Comparison of ENCODE assay signal across 14 mouse cellular contexts in genomic region chr6:99853716-99854115, GRCm38 (mm10).
DNase-seq lines count a peak whose midpoint lies in the region; ATAC-seq and TF ChIP-seq lines count a peak whose summit lies in the region.
"Had no signal": no experiment of that assay in that cellular context is flagged by ENCODE, and none has a peak within 500 bp of the region (broad histone marks: within the 10 kb centered on the region; RNA-seq: fewer than 3 reads in every experiment).

No protein-coding gene starts in this region.

- no peaks in the 10 kb centered on the region for H3K36me3 ChIP-seq in embryonic facial prominence, embryonic 14.5 days (ENCODE audit: control insufficient read depth, insufficient read depth, low read length)
- H3K36me3 ChIP-seq in embryonic facial prominence, embryonic 10.5 days (replicated peaks): no peaks in the 10 kb centered on the region
- H3K36me3 ChIP-seq in kidney, embryonic 16.5 days (ENCODE audit: insufficient read depth, low read length): no peaks in the 10 kb centered on the region
- no peaks in the 10 kb centered on the region for H3K36me3 ChIP-seq in kidney, embryonic 15.5 days
- H3K36me3 ChIP-seq in neural tube, embryonic 14.5 days (ENCODE audit: control insufficient read depth, insufficient read depth, low read length): no peaks in the 10 kb centered on the region
- no peaks in the 10 kb centered on the region for H3K36me3 ChIP-seq in stomach, postnatal 0 days (ENCODE audit: control insufficient read depth, insufficient read depth, low read length)
- H3K36me3 ChIP-seq: limb, embryonic 13.5 days had no signal

- H3K4me1 ChIP-seq in embryonic facial prominence, embryonic 14.5 days (ENCODE audit: control insufficient read depth, insufficient read depth, low read length): no peaks in the 10 kb centered on the region
- H3K4me1 ChIP-seq in embryonic facial prominence, embryonic 10.5 days: no peaks in the 10 kb centered on the region
- H3K4me1 ChIP-seq in kidney, embryonic 16.5 days (ENCODE audit: insufficient read depth, low read length): no peaks in the 10 kb centered on the region
- no peaks in the 10 kb centered on the region for H3K4me1 ChIP-seq in kidney, embryonic 15.5 days
- H3K4me1 ChIP-seq in neural tube, embryonic 14.5 days (ENCODE audit: control insufficient read depth, insufficient read depth, low read length): no peaks in the 10 kb centered on the region
- no peaks in the 10 kb centered on the region for H3K4me1 ChIP-seq in stomach, postnatal 0 days (replicated peaks; ENCODE audit: control insufficient read depth, insufficient read depth)
- H3K4me1 ChIP-seq: limb, embryonic 13.5 days had no signal

- no peak for TF ChIP-seq EP300 in stomach, postnatal 0 days (optimal IDR thresholded peaks at IDR 0.05)

- no peak overlapping the region for H3K27ac ChIP-seq in embryonic facial prominence, embryonic 14.5 days (replicated peaks; ENCODE audit: low read depth, low read length)
- no peak overlapping the region for H3K27ac ChIP-seq in embryonic facial prominence, embryonic 10.5 days (replicated peaks)
- no peak overlapping the region for H3K27ac ChIP-seq in kidney, embryonic 16.5 days (ENCODE audit: low read length)
- H3K27ac ChIP-seq in kidney, embryonic 15.5 days: no peak overlapping the region
- H3K27ac ChIP-seq in neural tube, embryonic 14.5 days (ENCODE audit: low read depth, low read length): no peak overlapping the region
- no peak overlapping the region for H3K27ac ChIP-seq in stomach, postnatal 0 days (replicated peaks)
- H3K27ac ChIP-seq: limb, embryonic 13.5 days had no signal

- peak; percentile 48 for TF ChIP-seq CTCF in stomach, postnatal 0 days (IDR thresholded peaks at IDR 0.05; ENCODE audit: low read depth)

- DNase-seq in embryonic facial prominence, embryonic 14.5 days (ENCODE audit: low spot score): peak; percentile 51
- DNase-seq in embryonic facial prominence, embryonic 10.5 days (ENCODE audit: low spot score): no peak
- DNase-seq in neural tube, embryonic 10.5 days (ENCODE audit: extremely low spot score, low spot score): no peak
- no peak for DNase-seq in stomach, postnatal 0 days (ENCODE audit: low spot score)
- DNase-seq in cerebellum, adult 11 months: no peak
- DNase-seq: cerebellum, postnatal 25 days; heart, postnatal 36 days; kidney, postnatal 14 days; lung, postnatal 14 days; thymus, postnatal 4 days had no signal

- WGBS in embryonic facial prominence, embryonic 14.5 days: 47% methylated on average over 3 of the region's 3 CpGs
- 51% methylated on average over 3 of the region's 3 CpGs for WGBS in embryonic facial prominence, embryonic 10.5 days
- 51% methylated on average over 3 of the region's 3 CpGs for WGBS in kidney, embryonic 16.5 days
- 42% methylated on average over 3 of the region's 3 CpGs for WGBS in kidney, embryonic 15.5 days
- WGBS in neural tube, embryonic 14.5 days: 37% methylated on average over 3 of the region's 3 CpGs
- 32% methylated on average over 3 of the region's 3 CpGs for WGBS in stomach, postnatal 0 days

- H3K4me3 ChIP-seq in embryonic facial prominence, embryonic 14.5 days (ENCODE audit: low read depth, low read length): no peak overlapping the region
- no peak overlapping the region for H3K4me3 ChIP-seq in embryonic facial prominence, embryonic 10.5 days
- H3K4me3 ChIP-seq in kidney, embryonic 16.5 days (ENCODE audit: low read length): no peak overlapping the region
- H3K4me3 ChIP-seq in kidney, embryonic 15.5 days (replicated peaks): no peak overlapping the region
- H3K4me3 ChIP-seq in neural tube, embryonic 14.5 days (ENCODE audit: low read depth, low read length): no peak overlapping the region
- no peak overlapping the region for H3K4me3 ChIP-seq in stomach, postnatal 0 days (ENCODE audit: low read depth, low read length)
- H3K4me3 ChIP-seq: limb, embryonic 13.5 days had no signal

- no peaks in the 10 kb centered on the region for H3K9me3 ChIP-seq in embryonic facial prominence, embryonic 14.5 days (ENCODE audit: control insufficient read depth, low read length)
- H3K9me3 ChIP-seq in embryonic facial prominence, embryonic 10.5 days: no peaks in the 10 kb centered on the region
- no peaks in the 10 kb centered on the region for H3K9me3 ChIP-seq in kidney, embryonic 16.5 days (ENCODE audit: low read length)
- no peaks in the 10 kb centered on the region for H3K9me3 ChIP-seq in kidney, embryonic 15.5 days (replicated peaks)
- H3K9me3 ChIP-seq in neural tube, embryonic 14.5 days (ENCODE audit: control insufficient read depth, low read length): no peaks in the 10 kb centered on the region
- no peaks in the 10 kb centered on the region for H3K9me3 ChIP-seq in stomach, postnatal 0 days (ENCODE audit: control insufficient read depth, low read length)
- H3K9me3 ChIP-seq: limb, embryonic 13.5 days had no signal

- no peak overlapping the region for H3K4me2 ChIP-seq in embryonic facial prominence, embryonic 14.5 days (ENCODE audit: low read depth, low read length)
- no peak overlapping the region for H3K4me2 ChIP-seq in kidney, embryonic 16.5 days (replicated peaks; ENCODE audit: low read depth, low read length)
- H3K4me2 ChIP-seq in kidney, embryonic 15.5 days: no peak overlapping the region
- H3K4me2 ChIP-seq in neural tube, embryonic 14.5 days (ENCODE audit: low read depth, low read length): no peak overlapping the region
- no peak overlapping the region for H3K4me2 ChIP-seq in stomach, postnatal 0 days (replicated peaks; ENCODE audit: low read depth)
- H3K4me2 ChIP-seq: limb, embryonic 13.5 days had no signal

- no peak overlapping the region for H3K9ac ChIP-seq in embryonic facial prominence, embryonic 14.5 days (ENCODE audit: low read depth, low read length)
- H3K9ac ChIP-seq in kidney, embryonic 16.5 days (replicated peaks; ENCODE audit: low read length): no peak overlapping the region
- no peak overlapping the region for H3K9ac ChIP-seq in kidney, embryonic 15.5 days
- no peak overlapping the region for H3K9ac ChIP-seq in neural tube, embryonic 14.5 days (replicated peaks; ENCODE audit: low read depth, low read length)
- no peak overlapping the region for H3K9ac ChIP-seq in stomach, postnatal 0 days (ENCODE audit: low read length)
- H3K9ac ChIP-seq: limb, embryonic 13.5 days had no signal

- ATAC-seq in embryonic facial prominence, embryonic 14.5 days (ENCODE audit: low read depth): no peak
- ATAC-seq in kidney, embryonic 16.5 days (ENCODE audit: low FRiP score, low TSS enrichment): peak; percentile 35; the same call in 1 of the 2 replicates
- no peak for ATAC-seq in kidney, embryonic 15.5 days (replicated peaks; ENCODE audit: low FRiP score)
- ATAC-seq in neural tube, embryonic 14.5 days (ENCODE audit: low read depth): peak; percentile 31; the same call in 1 of the 2 replicates
- ATAC-seq in stomach, postnatal 0 days (ENCODE audit: low FRiP score, low TSS enrichment): no peak

- H3K27me3 ChIP-seq in embryonic facial prominence, embryonic 14.5 days (replicated peaks; ENCODE audit: control insufficient read depth, insufficient read depth, low read length): no peaks in the 10 kb centered on the region
- peaks cover 6% of the 10 kb centered on the region; the same call in 1 of the 2 replicates for H3K27me3 ChIP-seq in embryonic facial prominence, embryonic 10.5 days (replicated peaks; ENCODE audit: low read depth, poor library complexity, severe bottlenecking)
- H3K27me3 ChIP-seq in kidney, embryonic 16.5 days (ENCODE audit: insufficient read depth, low read length): no peaks in the 10 kb centered on the region
- H3K27me3 ChIP-seq in kidney, embryonic 15.5 days: 0 out of 2 replicates have a peak, but pooled peaks cover 5% of the 10 kb centered on the region
- no peaks in the 10 kb centered on the region for H3K27me3 ChIP-seq in neural tube, embryonic 14.5 days (ENCODE audit: control insufficient read depth, insufficient read depth, low read length)
- no peaks in the 10 kb centered on the region for H3K27me3 ChIP-seq in stomach, postnatal 0 days (ENCODE audit: control insufficient read depth, insufficient read depth, low read length)

Comparison
In these comparisons a context has a peak if more than half of its experiments do, and no peak if none do; other contexts are left out.
1. ATAC-seq: peak in kidney, embryonic 16.5 days (single experiment) and neural tube, embryonic 14.5 days (single experiment); none in embryonic facial prominence, embryonic 14.5 days (single experiment), kidney, embryonic 15.5 days (single experiment) and stomach, postnatal 0 days (single experiment).